Mouse (Mus musculus) hindbrain, embryonic 12.5 days (tissue): ENCODE results near the gene Hfe. TPM values are rescaled to one million over a fixed set of nuclear protein-coding genes. Genes with fewer than 3 reads are reported as not detected.
A peak's percentile ranks its signal among the peaks of the same experiment; 100 is the strongest.
"Not testable (repeated sequence)": the region's sequence is repeated elsewhere in the genome, so short reads cannot be mapped to it uniquely, and the experiment has no call there.

ENCODE experiments used
- ATAC-seq: fragments of 200-750 bp; cut with Nextera tagmentation; 2 replicates; pipeline ENCODE4 v1.8.0; 2017; ENCODE audit warnings: moderate TSS enrichment; ENCODE audit not compliant: low FRiP score
- H3K27ac ChIP-seq: fragments of 300-500 bp; sonication (generic); 2 replicates; pipeline ENCODE4 v1.5.1; 2016; ENCODE audit warnings: mild to moderate bottlenecking
- H3K27me3 ChIP-seq: fragments of 300-500 bp; sonication (generic); 2 replicates; pipeline ENCODE4 v1.6.1; 2016; ENCODE audit warnings: mild to moderate bottlenecking
- H3K36me3 ChIP-seq: fragments of 300-500 bp; sonication (generic); 2 replicates; pipeline ENCODE4 v1.6.1; 2016; ENCODE audit warnings: mild to moderate bottlenecking
- H3K4me1 ChIP-seq: fragments of 300-500 bp; sonication (generic); 2 replicates; pipeline ENCODE4 v1.6.1; 2016
- H3K4me2 ChIP-seq: fragments of 300-500 bp; sonication (generic); replicated peaks from 2 replicates; pipeline ENCODE4 v1.6.1; 2016; ENCODE audit warnings: mild to moderate bottlenecking
- H3K4me3 ChIP-seq: fragments of 300-500 bp; sonication (generic); 2 replicates; pipeline ENCODE4 v1.5.1; 2016; ENCODE audit warnings: mild to moderate bottlenecking
- H3K9ac ChIP-seq: fragments of 300-500 bp; sonication (generic); 2 replicates; pipeline ENCODE4 v1.6.1; 2016; ENCODE audit warnings: mild to moderate bottlenecking, moderate library complexity
- H3K9me3 ChIP-seq: fragments of 300-500 bp; sonication (generic); replicated peaks from 2 replicates; pipeline ENCODE4 v1.6.1; 2016; ENCODE audit warnings: mild to moderate bottlenecking
- whole genome bisulfite sequencing: fragments of 180-500 bp; shearing (Covaris S2); methylation state at CpG from one replicate; pipeline ENCODE4 v1.1.7; 2016; 5-methylcytosine and 5-hydroxymethylcytosine counted together
- polyA plus RNA-seq: library from polyadenylated mRNA; unstranded; fragments of >200 nt; fragmentation: Nextera tagmentation; extraction: Ambion mirVana; gene quantifications from 2 replicates; pipeline ENCODE4 v1.2.1, GENCODE M21; 2016

Hfe gene
- 4.9 and 5.2 TPM in 2 replicates for polyA plus RNA-seq

DNA sequence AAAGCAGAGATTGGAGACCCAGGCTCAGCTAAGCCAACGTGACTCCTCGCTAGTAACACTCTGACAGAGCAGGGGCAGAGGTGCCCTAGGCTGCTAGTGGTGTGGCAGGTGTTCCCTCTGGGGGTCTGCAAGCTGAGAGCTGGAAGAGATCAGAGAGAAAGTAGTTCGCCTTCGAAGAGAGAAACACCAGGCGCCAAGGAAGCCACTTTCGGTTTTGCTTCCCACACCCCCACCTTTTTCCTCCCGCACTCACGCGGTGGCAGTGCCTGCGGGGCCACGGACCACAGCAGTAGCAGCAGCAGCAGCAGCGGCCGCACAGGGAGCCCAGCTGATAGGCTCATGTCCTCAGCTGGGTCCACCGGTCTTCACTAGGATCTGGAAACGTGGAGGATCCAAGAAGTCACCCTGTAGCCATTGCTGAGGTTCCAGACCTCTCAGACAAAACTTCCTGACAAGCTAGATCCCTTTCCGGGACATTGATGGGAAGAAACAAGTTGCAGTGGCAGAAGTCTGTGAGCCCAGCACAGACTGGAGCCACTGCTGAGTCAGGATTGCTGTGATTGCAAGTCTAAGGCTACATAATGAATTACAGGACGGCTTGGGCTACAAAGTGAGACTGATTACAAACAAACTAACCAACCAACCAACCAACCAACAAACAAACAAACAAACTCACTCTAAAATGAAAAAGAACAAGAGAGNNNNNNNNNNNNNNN lies at the start of gene Hfe:
TSS of gene Hfe (minus strand) at position 481 of the 716 bp plus-strand sequence.
- peak; percentile 73; the same call in 1 of the 2 replicates for ATAC-seq
- WGBS, result 4% methylated on average over 17 of the region's 17 CpGs
- Histone ChIP-seq H3K9me3 (no peaks in the 10 kb centered on the region), H3K4me3 (peak within 1 kb of the TSS; percentile 32), H3K27ac (no peak within 1 kb of the TSS), H3K27me3 (peaks cover 4% of the 10 kb centered on the region; the same call in 1 of the 2 replicates), H3K4me2 (peak within 1 kb of the TSS; percentile 59), H3K36me3 (no peaks in the 10 kb centered on the region), H3K4me1 (peaks cover 12% of the 10 kb centered on the region), H3K9ac (peak within 1 kb of the TSS; percentile 55)

DNA sequence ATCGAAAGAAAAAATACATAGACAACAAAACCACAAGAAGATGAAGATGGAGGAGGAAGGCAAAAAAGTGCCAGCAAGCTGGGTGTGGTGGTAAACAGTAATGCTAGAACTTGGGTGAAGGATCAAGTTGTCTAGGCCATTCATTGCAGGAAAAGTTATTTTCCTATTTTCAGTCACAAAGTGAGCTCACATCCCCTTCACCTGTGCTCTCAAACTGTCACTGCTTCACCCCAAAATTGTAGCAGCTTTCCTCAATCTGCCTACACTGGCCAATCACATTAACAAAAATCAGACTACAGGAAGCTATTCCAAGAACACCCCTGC lies 49.2 kb upstream of the Hfe start:
- WGBS, result 69% methylated on average over 1 of the region's 1 CpGs
- ATAC-seq, result no peak
- H3K4me3 ChIP-seq, result no peak overlapping the region
- 0 out of 2 replicates have a peak overlapping the region, but pooled peaks have one; percentile 57 for H3K9ac ChIP-seq
- H3K9me3 ChIP-seq, result no peaks in the 10 kb centered on the region
- H3K27me3 ChIP-seq, result no peaks in the 10 kb centered on the region
- peak overlapping the region; percentile 88 for H3K4me2 ChIP-seq
- no peaks in the 10 kb centered on the region for H3K36me3 ChIP-seq
- 0 out of 2 replicates have a peak overlapping the region, but pooled peaks have one; percentile 89 for H3K27ac ChIP-seq
- peaks cover 28% of the 10 kb centered on the region for H3K4me1 ChIP-seq

DNA sequence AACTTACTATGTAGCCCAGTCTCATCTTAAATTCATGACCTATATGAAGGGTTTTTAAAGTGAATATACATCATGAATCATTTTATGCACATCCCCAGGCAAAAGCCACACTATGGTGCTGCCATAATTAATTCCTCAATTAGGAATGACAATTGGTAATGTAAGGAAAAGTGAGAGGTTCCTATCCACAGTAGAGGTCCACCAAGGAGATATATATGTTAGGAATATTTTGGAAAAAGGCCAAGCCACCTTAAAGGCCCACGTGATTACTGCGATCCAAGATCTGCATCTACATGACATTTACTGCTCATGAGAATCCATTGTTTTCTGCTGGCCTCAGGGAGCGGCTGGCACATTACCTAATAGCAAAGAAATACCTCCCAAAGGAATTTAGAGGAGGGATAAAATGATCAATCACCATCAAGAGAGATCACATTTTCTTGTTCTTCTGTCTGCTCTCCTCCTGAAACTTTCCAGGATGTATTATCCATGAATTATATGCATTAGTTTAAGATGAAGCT lies 48.7 kb upstream of the Hfe start:
- Histone ChIP-seq H3K9ac (no peak overlapping the region), H3K4me2 (no peak overlapping the region), H3K4me3 (no peak overlapping the region), H3K4me1 (peaks cover 25% of the 10 kb centered on the region), H3K27me3 (no peaks in the 10 kb centered on the region), H3K27ac (no peak overlapping the region), H3K36me3 (no peaks in the 10 kb centered on the region), H3K9me3 (no peaks in the 10 kb centered on the region)
- no peak for ATAC-seq
- 60% methylated on average over 3 of the region's 3 CpGs for WGBS

DNA sequence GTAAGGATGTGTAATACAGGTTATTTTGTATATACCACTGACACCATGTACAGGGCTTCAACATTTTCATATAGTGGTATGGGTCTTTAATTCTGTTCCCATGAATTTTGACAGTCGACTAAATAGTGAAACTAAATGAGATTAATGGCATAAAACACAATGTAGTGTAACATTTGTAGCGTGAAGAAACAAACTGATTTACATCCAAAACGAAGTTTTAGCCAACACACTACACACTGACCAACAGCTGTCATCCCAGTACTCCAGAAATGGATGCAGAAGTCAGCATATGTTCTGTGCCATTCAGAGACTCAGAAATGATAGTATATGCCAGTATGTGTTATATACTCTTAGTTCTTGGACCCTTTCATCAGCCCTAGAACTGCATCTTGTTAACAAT lies 47.3 kb upstream of the Hfe start:
- H3K4me2 ChIP-seq, result peak overlapping the region; percentile 57; the same call in 1 of the 2 replicates
- ATAC-seq, result no peak
- 52% methylated on average over 3 of the region's 3 CpGs for WGBS
- H3K36me3 ChIP-seq, result no peaks in the 10 kb centered on the region
- no peak overlapping the region for H3K27ac ChIP-seq
- H3K9me3 ChIP-seq, result no peaks in the 10 kb centered on the region
- peaks cover 16% of the 10 kb centered on the region for H3K4me1 ChIP-seq
- H3K27me3 ChIP-seq, result no peaks in the 10 kb centered on the region
- no peak overlapping the region for H3K9ac ChIP-seq
- H3K4me3 ChIP-seq, result no peak overlapping the region

GRCm38 (mm10) chr13:23757211-23757773 lies 46.6 kb upstream of the Hfe start:
- 1% methylated on average over 17 of the region's 23 CpGs for WGBS
- Histone ChIP-seq H3K9me3 (no peaks in the 10 kb centered on the region), H3K27me3 (no peaks in the 10 kb centered on the region), H3K36me3 (no peaks in the 10 kb centered on the region), H3K9ac (peak overlapping the region; percentile 54), H3K27ac (peak overlapping the region; percentile 85), H3K4me3 (peak overlapping the region; percentile 36), H3K4me2 (peak overlapping the region; percentile 57), H3K4me1 (peaks cover 16% of the 10 kb centered on the region)
- no peak; the same call in 1 of the 2 replicates for ATAC-seq

GRCm38 (mm10) chr13:23756790-23757189 lies 46.1 kb upstream of the Hfe start, which contains the start of gene Hist1h4b:
Gene Hist1h4b, plus strand, starts transcription at chr13:23757013.
- Histone ChIP-seq H3K9ac (peak within 1 kb of the TSS; percentile 54), H3K4me2 (peak within 1 kb of the TSS; percentile 57), H3K27me3 (no peaks in the 10 kb centered on the region), H3K4me1 (peaks cover 16% of the 10 kb centered on the region), H3K36me3 (no peaks in the 10 kb centered on the region), H3K9me3 (no peaks in the 10 kb centered on the region), H3K27ac (peak within 1 kb of the TSS; percentile 85), H3K4me3 (peak within 1 kb of the TSS; percentile 36)
- WGBS, result under 1% methylated on average over 19 of the region's 22 CpGs
- peak; percentile 74 for ATAC-seq

DNA sequence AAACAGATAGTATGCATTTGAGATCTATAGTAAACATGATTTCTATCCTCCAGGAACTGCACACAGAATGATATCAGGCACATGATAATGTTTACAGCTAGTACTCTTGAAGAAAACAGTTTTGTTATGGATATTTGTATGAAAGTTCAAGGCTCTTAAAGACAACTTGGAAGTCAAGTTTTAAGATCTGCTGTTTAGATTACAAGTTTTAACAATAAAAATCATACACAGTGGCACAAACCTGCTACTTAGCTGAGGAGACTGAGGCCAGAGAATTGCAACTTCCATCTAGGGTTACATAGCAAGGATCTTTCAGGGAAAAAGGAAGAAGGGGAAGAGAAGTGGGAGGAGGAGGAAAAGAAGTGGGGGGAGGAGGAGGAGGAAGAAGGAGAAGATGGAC lies 44.3 kb upstream of the Hfe start:
- no peaks in the 10 kb centered on the region for H3K9me3 ChIP-seq
- no peak overlapping the region for H3K9ac ChIP-seq
- H3K27me3 ChIP-seq, result no peaks in the 10 kb centered on the region
- no peaks in the 10 kb centered on the region for H3K36me3 ChIP-seq
- no peak overlapping the region for H3K4me2 ChIP-seq
- no peak overlapping the region for H3K4me3 ChIP-seq
- no peak for ATAC-seq
- peaks cover 6% of the 10 kb centered on the region for H3K4me1 ChIP-seq
- H3K27ac ChIP-seq, result no peak overlapping the region

DNA sequence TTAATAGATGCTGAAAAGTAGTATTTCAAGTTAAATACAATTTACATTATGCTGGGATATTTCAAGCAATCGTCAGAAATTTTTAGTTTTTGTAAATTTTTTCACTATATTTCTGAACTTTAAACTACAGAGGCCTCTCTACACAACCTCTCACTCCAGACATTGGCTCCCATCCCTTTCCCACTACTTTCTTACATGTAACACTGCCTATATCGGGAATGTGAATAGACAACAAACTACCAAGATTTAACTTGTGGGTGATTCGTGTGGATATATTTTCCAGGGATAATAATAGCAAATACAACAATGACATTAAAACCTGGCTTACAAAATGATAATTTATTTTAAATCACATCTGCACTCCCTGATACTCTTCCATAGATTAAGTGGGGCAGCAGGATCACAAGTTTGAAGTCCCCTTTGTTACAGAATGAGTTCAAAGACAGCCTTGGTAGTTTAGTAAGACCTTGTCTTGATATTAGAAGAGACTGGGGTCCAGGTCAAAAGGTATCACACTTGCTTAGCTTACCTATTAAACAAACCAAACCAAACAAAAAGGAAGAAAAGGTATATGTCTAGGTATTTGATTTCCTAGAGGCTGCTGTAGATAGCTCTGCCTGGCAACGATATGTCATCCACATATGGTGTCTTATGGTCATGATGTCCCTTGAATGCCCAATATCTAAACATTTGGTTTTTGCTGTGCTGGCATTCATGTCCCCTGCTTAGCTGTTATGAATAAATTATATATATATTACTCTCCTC lies 42.8 kb upstream of the Hfe start:
- peak overlapping the region; percentile 48 for H3K4me2 ChIP-seq
- H3K9ac ChIP-seq, result no peak overlapping the region; the same call in 1 of the 2 replicates
- H3K9me3 ChIP-seq, result no peaks in the 10 kb centered on the region
- 54% methylated on average over 4 of the region's 4 CpGs for WGBS
- ATAC-seq, result no peak
- peak overlapping the region; percentile 67; the same call in 1 of the 2 replicates for H3K27ac ChIP-seq
- H3K36me3 ChIP-seq, result no peaks in the 10 kb centered on the region
- H3K4me3 ChIP-seq, result no peak overlapping the region
- H3K27me3 ChIP-seq, result no peaks in the 10 kb centered on the region
- peaks cover 5% of the 10 kb centered on the region; the same call in 1 of the 2 replicates for H3K4me1 ChIP-seq

GRCm38 (mm10) chr13:23752742-23753172 lies 42.1 kb upstream of the Hfe start:
- H3K36me3 ChIP-seq, result no peaks in the 10 kb centered on the region
- H3K27me3 ChIP-seq, result no peaks in the 10 kb centered on the region
- H3K4me2 ChIP-seq, result peak overlapping the region; percentile 48
- 2% methylated on average over 6 of the region's 6 CpGs for WGBS
- H3K4me3 ChIP-seq, result peak overlapping the region; percentile 30
- H3K4me1 ChIP-seq, result peaks cover 10% of the 10 kb centered on the region
- ATAC-seq, result no peak
- H3K27ac ChIP-seq, result peak overlapping the region; percentile 67
- no peaks in the 10 kb centered on the region for H3K9me3 ChIP-seq
- peak overlapping the region; percentile 49 for H3K9ac ChIP-seq

DNA sequence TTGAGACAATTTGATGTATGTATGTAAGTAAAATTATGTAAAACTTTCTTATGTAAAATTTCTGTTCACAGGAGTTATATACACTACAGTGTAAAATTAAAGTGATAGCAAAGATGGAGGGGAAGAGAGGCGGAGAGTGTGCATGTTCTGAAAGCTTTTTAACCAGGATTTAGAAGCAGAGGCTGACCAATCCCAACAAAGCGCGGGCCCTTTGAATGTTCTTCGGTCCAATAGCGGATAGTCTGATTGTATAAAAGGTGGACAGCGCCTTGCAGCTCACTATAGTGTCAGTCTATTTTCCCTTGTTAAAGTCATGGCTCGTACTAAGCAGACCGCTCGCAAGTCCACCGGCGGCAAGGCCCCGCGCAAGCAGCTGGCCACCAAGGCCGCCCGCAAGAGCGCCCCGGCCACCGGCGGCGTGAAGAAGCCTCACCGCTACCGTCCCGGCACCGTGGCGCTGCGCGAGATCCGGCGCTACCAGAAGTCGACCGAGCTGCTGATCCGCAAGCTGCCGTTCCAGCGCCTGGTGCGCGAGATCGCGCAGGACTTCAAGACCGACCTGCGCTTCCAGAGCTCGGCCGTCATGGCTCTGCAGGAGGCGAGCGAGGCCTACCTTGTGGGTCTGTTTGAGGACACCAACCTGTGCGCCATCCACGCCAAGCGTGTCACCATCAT lies 41.5 kb upstream of the Hfe start, which contains the start of gene Hist1h3b:
TSS of gene Hist1h3b (plus strand) at position 201 of the 675 bp plus-strand sequence.
- not testable (repeated sequence) for H3K36me3 ChIP-seq, H3K9me3 ChIP-seq, H3K27me3 ChIP-seq, H3K4me1 ChIP-seq
- Histone ChIP-seq H3K4me3 (peak within 1 kb of the TSS; percentile 38), H3K9ac (peak within 1 kb of the TSS; percentile 49), H3K4me2 (peak within 1 kb of the TSS; percentile 61), H3K27ac (peak within 1 kb of the TSS; percentile 95)
- ATAC-seq, result peak; percentile 87
- whole genome bisulfite sequencing, result under 1% methylated on average over 15 of the region's 47 CpGs

DNA sequence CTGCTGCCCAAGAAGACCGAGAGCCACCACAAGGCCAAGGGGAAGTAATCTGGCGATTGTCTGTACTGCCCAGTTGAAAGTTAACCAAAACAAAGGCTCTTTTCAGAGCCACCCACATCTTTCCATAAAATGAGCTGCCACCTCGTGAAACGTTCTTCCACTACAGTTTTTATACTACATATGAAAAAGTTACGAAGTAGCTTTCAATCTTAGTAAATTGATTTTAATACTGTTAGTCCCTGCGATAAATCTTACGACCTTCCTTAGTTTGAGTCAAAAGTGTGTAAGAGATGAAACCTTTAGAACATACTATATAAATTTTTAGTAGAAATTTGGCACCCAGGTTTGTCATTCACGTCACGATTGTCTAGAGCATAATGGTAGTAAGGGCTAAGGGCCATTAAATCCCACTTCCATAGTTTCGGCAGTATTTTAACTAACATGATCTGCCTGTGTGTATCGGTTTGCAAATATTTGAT lies 40.9 kb upstream of the Hfe start:
- Histone ChIP-seq H3K4me3 (peak overlapping the region; percentile 38), H3K4me1 (peaks cover 9% of the 10 kb centered on the region), H3K36me3 (no peaks in the 10 kb centered on the region), H3K4me2 (peak overlapping the region; percentile 61), H3K9me3 (no peaks in the 10 kb centered on the region), H3K27ac (peak overlapping the region; percentile 95), H3K9ac (0 out of 2 replicates have a peak overlapping the region, but pooled peaks have one; percentile 41), H3K27me3 (no peaks in the 10 kb centered on the region)
- ATAC-seq, result peak; percentile 36
- 1% methylated on average over 11 of the region's 11 CpGs for WGBS
